Mouse (Mus musculus) forelimb bud, embryonic 11.5 days (tissue): ENCODE data around the gene Ankrd31.
"Not testable (repeated sequence)": the region's sequence is repeated elsewhere in the genome, so short reads cannot be mapped to it uniquely, and the experiment has no call there.

Experiments used
- DNase-seq: peaks from one replicate; pipeline ENCODE4 v3.0.0-alpha.2; 2012; ENCODE audit warnings: low read depth, low spot score

Gene Ankrd31

DNA sequence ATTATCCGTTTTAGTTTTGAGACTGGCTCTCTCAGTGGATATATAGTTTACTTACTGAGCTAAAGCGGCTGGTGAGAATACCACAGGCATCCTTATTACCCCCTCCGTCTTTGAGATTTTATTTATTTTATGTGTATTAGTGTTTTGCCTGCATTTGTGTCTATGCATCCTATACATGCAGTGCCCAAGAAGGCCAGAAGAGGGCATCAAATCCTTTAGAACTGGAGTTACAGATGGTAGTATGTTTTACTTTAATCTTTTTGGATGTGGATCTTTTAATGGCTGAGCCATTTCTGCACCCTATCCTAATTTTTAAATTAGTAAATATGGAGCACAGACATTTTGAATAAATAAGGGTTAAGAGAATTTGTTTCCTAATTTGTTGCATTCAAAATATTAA is 107.1 kb downstream of the Ankrd31 start:
- peak; percentile 60 for DNase-seq

DNA sequence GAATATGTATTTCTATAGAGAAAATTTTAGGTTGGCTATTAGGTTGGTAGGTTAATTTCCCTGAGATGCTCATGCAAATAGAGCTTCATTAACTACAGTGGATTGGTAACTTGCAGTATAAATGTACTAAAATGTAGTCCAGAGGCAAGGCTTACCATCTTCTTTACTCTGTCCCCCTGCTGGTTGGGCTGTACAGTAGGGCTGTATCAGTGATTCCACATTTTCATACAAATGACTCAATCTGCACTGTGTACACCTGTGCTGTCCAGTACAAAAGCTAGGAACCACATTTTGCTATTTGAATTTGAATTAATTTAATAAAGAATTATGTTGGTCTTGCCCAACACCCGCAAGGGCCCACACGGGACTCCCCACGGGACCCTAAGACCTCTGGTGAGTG is 111.1 kb downstream of the Ankrd31 start:
- DNase-seq, result no peak

DNA sequence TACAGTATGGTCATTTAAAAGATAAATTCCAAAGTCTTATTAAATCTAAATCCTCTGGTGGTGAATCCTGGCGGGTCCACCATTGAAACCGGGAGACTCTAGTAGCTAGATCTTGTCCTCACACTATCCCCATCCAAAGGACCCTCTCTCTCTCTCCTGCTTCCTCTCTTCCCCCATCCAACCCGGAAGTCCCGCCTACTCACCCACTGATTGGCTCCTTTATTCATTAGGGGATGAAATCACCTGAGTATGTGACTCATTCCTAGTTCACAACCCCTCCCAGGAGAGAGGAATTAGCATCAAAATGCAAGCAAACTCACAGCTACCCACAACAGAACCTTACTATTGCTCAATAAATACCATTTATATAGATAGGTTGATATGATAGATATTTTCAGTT is 122.7 kb downstream of the Ankrd31 start:
- no peak for DNase-seq

DNA sequence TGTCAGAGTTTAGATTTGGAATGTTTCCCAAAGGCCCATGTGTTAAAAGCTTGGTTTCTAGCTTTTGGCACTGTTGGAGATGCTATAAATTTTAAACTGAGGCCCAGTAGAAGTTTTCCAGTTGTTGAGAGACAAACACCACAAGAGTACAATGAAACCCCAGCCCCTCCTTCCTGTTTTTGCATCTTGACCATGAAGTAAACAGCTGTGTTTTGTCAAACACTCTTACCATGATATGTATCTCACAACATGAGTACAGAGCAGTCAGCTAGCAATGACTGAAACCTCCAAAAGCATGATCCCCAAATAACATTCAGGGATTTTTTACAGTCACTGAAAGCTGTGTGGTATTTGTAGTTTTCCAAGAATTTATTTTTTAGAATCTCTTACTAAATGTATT is 126.0 kb downstream of the Ankrd31 start:
- no peak for DNase-seq

DNA sequence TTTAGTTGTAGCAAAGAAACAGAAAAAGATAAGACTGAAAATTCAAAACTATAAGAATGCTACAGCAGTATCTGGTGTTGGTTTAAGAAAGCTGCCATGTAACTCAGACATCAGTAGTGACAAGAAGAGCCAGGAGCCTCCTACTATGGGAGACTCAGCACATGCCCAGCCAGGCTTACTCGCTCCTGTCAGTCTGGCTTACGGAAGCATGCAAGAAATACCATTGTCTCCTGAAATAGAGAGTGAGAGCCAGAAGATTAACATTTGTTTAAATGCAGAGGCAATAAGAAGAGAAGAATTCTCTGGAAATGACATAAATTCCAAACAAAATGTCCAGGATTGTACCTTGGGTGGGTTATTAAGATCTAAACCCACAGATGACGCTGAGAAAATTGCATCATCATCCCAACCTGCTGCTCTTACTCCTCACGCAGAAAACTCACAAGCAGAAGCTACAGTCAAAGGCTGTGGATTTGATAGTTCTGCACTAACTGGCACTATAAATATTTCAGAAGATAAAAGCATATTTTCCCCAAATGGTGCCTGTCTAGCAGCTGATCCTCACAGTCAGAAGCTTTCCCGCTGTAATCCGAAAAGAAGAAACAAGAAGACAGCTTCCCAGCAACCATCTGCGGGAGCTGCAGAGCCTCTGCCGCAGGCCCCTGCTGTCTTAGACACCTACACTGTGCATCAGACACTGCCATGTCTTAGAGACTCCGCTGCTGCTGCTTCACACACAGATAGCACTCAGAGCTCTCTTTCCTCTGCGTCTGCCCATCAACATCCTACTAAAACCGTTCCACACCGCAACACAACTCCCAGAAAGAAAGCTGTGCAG is 130.4 kb downstream of the Ankrd31 start:
- DNase-seq, result no peak

DNA sequence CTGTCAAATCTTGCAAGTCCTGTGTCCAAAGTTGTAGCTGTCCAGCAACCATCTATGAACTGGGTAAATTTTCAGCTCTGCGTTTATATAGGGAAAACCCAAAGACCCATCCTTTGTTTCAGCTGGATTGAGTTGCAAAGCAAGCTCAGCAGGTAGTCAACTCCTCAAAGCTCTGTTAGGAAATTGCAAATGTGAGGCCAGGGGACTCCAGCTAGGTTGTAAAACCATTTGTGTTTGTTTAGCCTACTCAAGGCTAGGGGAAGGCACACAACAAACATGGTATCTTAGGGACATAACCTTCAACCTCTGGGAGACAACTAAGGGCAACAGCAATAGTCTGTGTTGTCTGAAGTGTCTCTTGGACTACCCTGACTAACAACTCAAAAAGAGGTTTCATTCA is 136.5 kb downstream of the Ankrd31 start:
- no peak for DNase-seq

DNA sequence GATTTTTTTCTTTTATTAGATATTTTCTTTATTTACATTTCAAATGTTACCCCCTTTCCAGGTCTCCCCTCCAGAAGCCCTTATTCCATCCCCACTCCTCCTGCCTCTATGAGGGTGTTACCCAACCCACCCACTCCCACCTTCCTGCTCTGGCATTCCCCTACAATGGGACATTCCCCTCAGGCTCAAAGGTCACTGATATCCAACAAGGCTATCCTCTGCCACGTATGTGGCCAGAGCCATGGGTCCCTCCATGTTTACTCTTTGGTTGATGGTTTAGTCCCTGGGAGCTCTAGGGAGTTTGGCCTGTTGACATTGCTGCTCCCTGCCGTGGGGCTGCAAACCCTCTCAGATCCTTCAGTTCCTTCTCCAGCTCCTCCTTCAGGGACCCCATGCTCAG is 141.9 kb downstream of the Ankrd31 start:
- no peak for DNase-seq

DNA sequence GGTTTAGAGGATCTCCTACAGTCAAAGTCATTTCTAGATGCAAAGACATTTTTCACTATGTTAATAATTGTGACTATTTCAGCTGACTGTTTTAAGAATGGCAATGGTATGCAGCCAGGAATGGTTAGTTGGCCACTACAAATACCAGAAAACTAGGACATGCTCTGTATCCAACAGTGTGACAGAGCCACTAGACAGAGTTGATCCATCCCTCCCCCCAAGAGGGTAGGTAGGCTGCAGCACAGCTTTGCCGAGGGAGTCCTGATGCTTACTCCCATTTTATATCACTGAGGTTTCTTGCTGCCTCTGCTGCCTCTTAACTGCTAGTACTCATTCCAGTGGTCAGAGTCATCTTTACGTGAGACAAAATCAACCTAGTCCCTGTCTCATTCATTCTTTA is 147.1 kb downstream of the Ankrd31 start:
- DNase-seq, result no peak

DNA sequence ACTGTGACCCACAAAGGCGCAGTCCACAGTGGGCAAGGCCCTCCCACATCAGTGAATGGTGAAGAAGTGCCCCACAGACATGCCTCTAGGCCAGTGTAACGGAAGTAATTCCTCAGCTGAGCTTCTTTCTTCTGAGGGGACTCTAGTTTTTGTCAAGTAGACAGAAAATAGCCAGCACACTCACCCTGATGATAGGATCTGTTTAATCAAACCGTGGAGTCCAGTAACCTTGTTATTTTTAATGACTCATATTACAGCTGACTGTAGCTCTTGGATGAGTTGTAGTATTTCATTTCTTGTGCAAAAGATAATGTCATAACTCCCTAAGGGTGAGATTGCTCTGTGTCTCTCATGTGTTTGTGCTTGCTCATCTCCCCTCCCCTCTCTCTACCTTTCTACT is 158.6 kb downstream of the Ankrd31 start:
- DNase-seq, result no peak

DNA sequence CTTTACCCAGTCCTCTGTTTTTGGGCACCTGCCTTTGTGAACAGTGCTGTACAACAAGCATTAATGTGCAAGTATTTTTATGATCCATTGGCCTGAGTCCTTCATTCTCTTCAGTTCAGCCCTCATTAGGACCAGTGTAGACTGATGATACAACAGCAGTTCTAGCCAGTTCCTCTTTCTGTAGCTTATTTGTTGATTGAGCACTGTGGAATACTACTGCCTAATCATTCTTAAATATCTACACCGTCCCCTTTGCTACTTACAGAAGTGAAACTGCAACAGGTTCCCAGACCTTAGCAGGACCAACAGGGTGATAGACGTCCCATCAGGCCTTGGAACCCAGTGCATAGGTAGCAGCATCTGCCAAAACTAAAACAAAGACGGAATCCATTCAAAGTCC is 163.1 kb downstream of the Ankrd31 start:
- DNase-seq, result no peak

DNA sequence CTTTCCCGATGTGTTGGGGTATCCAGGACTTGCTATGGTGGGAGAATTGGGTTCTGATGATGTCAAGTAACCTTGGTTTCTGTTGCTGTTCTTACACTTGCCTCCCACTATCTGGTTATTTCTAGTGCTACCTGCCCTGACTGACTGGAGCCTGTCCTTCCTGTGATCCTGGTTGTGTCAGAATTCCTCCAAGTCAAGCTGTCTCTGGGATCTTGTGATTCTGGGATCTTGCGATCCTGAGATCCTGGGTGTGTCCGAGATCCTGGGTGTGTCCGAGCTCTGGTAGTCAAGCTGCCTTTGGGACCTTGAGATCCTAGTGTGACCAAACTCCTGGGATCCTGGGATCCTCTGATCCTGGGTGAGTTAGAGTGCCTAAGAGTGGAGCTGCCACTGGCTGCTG is 175.1 kb downstream of the Ankrd31 start:
- not testable (repeated sequence) for DNase-seq

DNA sequence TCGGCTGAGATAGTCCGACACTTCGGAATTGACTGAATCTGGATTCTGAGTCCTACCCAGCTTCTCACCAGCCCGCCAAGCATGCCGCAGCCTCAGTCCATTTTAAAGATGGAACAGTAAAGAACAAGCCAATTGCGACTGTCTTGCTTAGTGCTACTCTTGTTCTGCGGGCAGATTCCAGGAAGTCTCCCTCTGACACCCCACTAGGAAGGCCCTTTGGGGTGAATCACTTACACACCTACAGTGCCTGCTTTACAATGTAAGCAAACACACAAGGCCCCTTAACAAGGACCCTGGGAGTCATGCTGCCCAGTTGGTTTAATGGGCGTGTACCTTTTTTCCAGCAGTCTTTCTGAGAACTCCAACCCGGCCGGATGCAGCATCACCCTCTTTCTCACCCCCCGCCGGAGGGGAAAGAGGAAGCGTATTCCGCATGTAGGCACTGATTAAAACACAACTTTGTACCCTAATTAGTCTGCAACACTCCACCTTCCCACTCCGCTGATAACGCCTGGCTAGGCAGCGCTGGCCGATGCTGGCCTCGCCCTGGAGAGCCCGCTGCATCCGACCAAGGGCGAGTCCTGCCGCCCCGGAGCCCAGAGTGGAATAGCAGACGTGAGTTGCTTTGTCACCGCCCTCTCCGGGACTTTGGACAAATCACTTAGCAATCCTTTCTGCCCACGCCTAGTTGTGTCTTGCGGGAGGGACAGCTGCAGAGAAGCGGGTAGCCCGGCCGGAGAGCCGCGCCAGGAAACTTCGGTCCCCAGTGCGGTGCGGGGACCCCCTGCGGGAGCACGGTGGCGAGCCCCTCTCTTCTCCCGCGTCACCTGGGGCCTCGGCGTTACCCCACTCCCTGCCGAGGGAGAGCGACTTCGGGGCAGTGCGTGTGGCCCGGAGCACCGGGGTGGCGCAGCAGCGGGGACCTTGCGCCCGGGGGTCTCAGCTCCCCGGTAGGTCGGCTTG is 176.2 kb downstream of the Ankrd31 start, which contains the start of gene Gcnt4:
Gene Gcnt4, plus strand, starts transcription at position 691 of the 963 bp plus-strand sequence.
- peak; percentile 60 for DNase-seq

DNA sequence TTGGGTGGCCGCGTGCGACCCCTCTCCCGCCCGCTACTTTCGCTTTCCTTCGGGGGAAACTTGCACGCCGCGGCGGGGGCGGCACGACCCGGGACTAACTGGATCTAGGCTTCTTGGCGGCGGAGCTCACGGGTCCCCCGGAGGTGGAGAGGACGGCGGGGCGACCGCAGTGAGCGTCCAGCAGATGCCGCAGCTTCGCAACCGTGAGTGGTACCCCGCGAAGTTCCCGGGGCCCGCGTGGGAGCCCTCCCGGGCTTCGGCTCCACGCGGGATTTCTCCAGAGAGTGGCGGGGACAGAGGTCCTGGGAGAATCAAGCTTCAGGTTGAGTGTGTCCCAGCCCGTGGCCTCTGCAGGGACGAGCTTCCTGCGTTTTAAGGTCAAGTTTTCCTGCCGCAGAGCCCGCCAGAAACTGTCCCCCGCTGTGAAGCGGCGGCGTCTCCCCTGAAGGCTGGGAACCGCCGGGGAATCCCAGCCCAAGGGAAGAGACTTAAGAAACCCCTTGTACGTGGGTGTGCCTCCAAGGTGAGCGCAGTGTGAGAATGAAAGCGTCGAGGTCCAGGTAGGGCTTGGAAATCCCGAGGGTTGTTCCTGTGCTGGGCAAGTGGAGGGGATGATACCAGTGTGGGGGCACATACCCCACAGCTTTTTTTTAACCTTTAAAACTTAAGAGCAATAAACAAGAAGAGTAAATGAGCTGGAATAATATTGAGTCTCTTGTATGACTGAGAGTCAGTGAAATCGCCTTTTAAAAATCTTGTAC is 177.1 kb downstream of the Ankrd31 start:
- DNase-seq, result peak; percentile 14

DNA sequence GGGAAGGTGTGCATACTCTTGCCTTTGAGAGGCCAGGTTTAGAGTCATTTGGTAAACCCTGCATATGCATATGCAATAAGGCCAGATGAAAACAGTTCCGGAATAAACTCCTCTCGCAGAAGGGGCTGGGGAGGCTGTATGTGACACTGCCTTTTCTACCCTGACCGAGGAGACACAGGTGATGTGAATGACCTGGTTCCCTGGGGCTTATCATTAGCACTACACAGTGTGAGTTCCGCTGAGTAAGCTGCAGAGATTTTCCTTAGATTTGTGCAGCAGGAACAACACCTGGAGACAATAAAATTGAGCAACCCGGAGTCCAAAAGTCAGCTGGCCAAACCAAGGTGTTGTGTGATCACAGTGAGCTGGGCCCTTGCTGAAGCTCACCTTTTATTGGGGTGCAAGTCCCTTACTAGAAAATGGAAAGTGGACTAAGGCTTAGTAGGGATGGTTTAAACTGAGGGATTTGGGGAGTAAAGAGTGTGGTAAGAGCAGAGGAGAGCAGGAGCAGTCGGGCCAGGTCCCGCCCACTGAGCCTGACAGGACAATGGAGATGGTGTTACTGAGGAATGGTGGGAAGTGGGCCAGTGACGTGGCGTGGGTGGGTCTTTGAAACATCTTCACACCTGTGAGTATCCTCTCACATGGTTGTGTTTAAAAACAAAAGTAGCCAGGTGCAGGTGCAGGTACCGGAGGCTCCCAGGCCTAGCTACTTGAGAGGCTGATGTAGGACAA is 178.1 kb downstream of the Ankrd31 start:
- peak; percentile 7 for DNase-seq

DNA sequence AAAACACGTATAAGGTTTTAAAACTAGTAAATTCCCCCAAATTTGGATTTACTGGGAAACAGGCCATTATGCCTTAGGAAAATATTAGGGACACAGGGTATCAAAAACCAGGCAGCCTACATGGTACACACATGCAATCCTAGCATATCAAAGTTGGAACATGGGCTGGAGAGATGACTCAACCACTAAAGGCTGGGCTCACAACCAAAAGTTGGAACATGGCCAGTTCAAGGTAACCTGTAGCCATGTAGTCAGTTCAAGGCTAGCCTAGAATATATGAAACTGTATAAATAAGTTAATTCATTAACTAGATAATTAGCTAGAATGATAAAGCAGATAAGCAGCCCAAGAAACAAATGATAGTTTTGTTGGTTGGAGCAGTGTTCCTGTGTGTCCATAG is 179.7 kb downstream of the Ankrd31 start:
- DNase-seq, result no peak

DNA sequence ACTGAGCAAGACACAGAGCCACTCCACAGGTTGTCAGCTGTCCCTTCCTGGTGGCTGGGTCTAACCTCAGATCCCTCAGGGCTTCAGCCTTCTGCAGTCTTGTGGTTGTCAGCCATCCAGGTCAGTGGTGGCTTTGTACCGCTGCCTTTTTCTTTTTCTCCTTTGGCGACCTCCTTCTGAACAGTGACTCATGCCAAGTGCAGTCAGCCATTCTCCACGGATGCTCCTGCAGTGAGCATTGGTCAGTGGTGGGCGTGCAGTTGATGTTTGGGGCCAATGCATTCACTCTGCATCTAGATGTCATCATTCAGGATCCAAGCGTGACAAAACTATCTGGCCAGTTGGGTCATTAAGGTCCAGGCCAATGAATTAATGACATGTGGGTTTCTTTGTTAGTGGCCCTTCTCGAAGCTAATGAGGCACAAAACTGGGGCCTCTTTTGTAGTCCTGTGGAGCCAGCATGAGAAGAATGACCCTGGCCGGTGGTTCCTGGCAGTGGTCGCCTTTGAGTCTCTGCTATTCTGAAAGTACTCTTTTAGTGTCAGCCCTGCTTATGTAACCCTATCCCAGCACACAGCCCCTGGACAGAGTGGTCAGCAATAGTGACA is 180.5 kb downstream of the Ankrd31 start:
- DNase-seq, result no peak

DNA sequence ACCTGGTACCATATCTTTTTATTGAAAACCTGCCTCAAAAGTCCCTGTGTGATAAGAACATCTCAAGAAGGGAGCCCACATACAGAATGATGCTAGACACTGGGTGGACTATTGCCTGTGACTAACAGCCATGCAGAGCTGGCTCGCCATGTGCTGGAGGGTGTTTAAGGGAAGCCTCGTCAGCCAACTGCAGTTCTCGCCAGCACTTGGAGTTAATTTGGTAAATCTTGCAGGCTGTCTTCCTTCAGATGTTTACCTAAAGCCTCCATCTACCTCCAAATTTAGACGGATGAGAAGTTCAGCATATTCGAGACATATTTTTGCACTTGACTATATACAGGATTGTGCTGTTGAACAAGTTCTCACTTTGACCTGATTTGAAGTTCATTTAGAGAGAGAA is 184.7 kb downstream of the Ankrd31 start:
- no peak for DNase-seq

DNA sequence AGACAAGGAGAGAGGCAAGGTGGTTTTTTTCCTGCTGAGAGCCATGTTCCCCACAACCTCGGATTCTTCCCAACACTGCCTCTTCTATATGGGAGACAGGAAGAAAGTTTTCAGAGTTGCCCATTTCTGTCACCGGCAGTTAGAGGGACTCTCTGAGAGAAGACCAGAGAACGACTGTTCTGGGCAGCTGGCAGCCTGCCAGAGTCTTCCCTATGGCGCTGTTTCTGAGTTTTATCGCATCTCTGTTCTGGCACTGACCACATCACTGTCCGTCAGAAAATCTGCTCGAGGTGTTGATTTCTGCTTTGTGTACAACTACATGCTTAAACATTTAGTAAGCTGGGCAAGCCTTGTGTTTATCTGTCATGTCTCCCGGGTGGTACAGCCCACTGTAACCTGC is 185.3 kb downstream of the Ankrd31 start:
- no peak for DNase-seq

DNA sequence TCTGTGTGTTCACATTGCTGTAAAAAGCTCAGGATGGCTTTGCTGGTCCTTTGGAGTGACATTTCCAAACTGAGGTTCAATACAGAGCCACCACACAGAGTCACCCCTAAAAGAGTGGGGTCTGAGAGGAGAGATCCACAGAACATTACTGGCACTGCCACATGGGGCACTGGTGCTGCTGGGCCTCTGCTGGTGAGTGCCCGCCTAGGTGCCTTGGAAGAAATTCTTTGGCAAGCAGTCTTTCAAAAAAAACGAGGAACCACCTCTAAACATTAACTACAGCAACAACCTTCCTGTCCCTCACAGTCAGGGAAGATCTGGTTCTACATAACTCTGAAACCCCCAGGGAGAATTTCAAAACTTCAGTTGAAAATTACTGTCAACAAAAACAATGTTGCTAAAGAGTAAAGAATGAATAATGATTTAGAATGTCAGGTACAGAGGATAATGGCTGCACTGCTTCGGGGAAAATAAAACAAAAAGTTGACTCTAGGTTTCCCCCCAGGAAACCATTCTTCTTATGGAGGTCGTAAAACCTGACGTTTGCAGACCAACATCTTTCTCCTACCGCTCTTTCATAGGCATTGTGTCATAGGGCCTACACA is 188.2 kb downstream of the Ankrd31 start:
- no peak for DNase-seq

DNA sequence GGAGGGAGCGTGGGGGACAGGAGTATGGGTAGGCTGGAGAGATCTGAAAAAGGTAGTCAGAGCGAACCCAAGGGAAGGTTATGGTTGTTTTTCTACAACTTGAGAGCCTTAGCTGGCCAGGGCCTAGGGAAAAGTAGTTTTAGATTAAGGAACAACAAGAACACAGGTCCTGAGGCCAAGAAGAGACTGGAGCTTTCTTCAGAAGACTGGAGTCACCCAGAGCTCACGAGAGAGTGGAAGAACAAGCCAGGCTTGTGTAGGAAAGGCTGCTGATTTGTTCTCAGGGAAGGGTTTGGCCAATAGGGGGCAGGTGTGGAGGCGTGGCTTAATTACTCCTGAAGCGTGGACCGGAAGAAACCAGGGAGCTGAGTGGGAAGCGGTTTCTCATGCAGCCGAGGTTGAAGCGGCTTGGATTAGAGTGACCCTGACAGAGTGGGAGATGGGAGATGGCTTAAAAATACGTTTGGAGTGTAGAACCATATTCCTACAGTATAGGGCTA is 189.0 kb downstream of the Ankrd31 start:
- DNase-seq, result no peak
